Mouse (Mus musculus) cerebellum, postnatal 36 days (tissue): ENCODE measurements around the gene Fam222a.

Source experiments
- DNase-seq, 2 experiments: peaks; one replicate each; pipeline ENCODE4 v3.0.0; 2021 to 2022; ENCODE audit warnings: mixed read lengths in 2 of 2

The Fam222a gene

GRCm38 (mm10) chr5:114560965-114561364 lies 6.9 kb upstream of the Fam222a start:
- no peak for DNase-seq

GRCm38 (mm10) chr5:114563994-114564393 lies 3.8 kb upstream of the Fam222a start:
- DNase-seq = no peak

GRCm38 (mm10) chr5:114565305-114565704 lies 2.5 kb upstream of the Fam222a start:
- DNase-seq = peak; percentile 65 to 71

GRCm38 (mm10) chr5:114565751-114566150 lies 2.1 kb upstream of the Fam222a start:
- no peak for DNase-seq

- DNase-seq = no peak
These were observed 1.4 kb upstream of the Fam222a start for GRCm38 (mm10) chr5:114566461-114566860.

DNA sequence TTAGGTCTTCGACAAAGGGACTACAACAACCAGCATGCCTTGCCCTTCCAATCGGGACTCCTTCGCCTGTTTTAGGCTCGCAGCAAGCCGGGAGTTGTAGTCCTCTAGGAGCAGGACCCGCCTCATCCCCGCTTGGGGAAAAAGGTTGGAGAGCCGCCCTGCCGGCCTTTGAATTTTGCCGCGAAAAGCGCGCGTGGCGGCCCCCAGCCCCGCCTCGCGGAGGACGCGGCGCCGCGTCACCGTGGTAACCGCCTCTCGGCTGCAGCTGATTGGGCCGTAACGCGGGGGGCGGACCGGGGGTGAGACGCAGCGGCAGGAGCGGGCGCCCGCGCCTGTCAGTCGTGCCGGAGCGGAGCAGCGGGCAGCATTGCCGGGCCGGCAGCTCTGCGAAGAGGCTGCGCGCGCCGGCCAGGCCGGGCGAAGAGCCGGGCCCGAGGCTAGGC lies 720 bp upstream of the Fam222a start:
- peak; percentile 92 to 97 for DNase-seq

DNA sequence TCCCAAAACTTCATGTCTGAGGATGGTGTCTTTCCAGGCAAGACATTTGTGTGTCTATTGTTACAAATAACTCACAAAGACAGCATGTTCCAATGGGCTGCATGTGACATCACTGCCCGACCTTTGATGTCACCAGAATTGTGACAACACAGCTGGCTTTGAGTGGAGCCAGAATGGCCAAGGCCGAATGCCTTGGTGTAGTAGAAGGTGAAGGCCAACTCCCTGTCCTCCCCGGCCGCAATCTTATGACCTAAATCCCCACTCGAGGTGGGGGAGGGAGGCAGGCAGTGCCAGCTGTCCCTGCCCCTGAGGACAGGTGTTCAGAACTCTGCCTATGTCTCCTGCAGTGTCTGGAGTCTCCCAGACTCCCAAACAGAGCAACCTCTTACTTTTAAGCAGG lies 1.0 kb downstream of the Fam222a start:
- no peak for DNase-seq

DNA sequence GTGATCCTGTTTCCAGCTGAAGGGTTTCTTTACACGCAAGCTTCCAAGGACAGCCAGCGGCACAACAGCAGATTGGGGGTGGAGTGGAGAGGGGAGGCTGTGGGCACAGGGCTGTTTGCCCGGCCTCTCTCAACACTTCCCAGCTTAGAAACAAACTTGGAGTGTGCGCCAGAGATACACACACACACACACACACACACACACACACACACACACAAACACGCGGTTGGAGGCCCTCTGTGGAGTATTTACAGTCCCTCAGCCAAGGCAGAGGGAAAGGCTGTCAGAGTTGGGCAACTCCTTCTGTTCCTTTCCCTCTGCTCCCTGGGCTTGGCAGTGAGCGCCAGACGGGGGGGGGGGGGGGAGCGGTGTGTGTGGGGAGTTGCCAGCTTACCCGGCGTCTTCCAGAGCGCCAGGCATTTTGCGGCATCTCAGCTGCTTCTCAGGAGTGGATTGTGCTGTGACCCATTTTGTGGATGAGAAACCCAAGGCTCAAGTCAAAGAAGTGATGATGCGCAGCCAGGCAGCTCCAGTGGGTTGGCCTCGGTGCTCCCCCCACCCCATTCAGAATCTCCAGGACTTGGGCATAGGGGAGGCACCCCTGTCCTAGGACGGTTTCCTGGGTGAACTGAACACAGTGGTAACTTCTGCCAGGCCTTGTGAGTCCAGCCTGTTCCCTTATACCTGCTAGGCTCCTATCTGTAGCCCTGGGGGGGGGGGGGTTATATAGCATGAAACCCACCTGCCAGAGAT lies 2.3 kb downstream of the Fam222a start:
- DNase-seq = peak; percentile 43 to 47

DNA sequence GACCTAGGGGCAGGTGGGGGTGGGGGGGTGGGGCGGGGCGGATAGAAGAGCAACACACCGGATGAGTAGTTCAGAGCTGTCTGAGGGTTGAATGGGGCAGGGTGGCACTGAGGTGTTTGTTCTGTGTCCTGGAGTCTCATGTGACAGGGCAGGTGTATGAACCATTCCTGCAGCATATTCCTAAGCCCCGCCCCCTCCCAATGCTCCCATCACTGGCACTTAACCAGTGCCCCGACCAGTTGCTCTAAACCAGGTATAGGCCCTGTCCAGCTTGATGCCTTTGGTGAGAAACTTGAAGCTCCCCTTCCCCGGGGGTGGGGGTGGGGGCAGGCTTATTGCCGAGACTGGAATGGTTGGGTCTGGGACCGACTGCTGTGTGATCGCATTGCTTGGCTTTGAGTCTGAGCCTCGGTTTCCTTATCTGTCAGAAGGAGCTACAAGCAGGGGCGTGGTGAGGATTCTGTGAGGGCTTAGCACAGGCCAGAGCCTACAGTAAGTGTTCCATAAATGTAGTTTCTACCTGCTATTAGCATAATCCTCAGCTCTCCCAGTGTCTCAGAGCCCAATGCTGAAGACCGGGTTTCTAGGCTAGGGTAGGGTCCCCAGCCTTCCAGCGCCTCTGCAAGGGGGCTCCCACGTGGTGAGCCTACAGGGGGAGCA lies 3.1 kb downstream of the Fam222a start:
- DNase-seq = no peak

GRCm38 (mm10) chr5:114571451-114572030 lies 3.7 kb downstream of the Fam222a start:
- DNase-seq = peak in 1 of 2 experiments; percentile 31

GRCm38 (mm10) chr5:114572997-114573396 lies 5.2 kb downstream of the Fam222a start:
- no peak for DNase-seq

DNA sequence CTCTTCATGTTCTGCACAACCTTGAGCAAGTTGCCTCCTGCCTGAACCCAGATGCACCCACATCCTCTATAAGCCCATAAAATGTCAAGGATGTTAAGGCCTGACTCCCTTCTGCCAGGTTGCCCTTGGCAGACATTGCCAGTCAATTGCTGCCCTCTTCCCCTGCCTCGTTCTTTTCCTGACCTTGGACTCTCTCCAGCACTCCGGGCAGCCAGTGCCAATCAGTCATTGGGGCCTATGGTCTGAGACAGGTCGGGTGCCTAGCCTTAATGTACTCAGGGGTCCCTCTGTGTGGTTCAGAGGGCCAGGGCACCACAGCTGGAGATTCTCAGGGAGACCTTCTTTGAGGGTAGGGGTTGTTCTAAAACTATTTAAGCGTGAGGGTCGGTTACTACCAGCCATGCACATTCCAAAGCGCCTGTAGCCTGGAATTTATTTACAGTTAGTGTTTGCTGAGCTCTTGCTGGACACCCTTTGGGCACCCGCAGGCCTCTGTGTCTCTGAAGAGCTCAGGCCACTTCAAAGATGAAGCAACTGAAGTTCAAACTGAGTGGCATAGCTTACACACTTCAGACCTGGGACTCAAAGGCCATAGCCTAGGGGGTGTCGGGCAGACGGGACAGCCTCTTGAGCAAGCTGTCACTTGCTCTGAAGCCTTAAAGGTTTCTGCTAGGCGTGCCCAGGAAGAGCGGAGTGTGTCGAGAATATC lies 6.3 kb downstream of the Fam222a start:
- no peak for DNase-seq

DNA sequence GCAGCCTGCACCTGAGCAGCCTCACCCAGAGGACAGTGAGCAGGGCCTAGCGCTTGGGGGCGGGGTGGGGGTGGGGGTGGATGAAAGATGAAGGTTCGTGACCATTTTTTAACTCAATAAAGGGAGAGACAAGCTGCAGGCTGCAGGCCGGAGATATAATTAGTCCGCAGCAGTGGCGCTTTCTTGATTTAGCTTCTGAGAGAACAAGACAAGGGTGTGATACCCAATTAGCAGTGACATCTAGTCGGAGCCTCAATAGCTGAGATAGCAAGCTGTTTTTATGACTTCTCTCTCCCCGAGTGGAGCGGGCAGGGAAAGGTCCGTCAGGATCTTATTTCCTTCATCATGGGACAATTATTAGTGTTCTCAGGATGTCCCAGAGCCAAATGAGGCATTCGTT lies 7.2 kb downstream of the Fam222a start:
- DNase-seq = no peak

GRCm38 (mm10) chr5:114575530-114575929 lies 7.7 kb downstream of the Fam222a start:
- DNase-seq = peak; percentile 52 to 58

GRCm38 (mm10) chr5:114575986-114576605 lies 8.3 kb downstream of the Fam222a start:
- no peak for DNase-seq

GRCm38 (mm10) chr5:114578361-114578760 lies 10.5 kb downstream of the Fam222a start:
- no peak for DNase-seq

DNA sequence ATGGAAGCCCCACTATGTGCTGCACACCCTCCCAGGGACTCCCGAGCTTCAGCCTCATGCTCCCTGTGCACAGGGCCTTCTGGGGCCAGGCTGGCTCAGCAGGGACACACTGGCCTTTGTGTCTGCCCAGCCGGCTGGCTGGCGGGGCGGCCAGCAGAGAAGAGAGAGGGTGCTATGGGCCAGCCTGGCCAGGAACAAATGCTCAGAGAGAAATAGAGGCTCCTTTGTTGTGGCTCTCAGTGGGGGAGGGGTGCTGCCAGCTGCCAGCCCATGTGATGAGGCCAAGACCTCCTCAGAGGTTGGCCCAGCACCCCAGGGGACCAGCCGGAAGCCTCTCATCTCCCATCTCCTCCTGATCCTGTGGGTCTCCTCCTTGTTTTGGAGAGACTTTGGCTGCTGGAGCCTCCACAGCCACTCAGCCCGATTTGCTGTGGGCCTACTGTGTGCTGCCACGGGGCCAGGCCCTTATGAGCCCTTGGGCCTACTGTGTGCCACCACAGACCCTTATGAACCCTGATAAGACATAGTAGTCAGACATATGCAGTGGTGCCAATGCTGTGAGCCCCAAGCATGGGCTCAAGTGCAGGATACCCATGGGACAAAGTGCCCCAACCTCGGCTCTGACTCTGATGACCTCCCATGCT lies 12.0 kb downstream of the Fam222a start:
- no peak for DNase-seq

GRCm38 (mm10) chr5:114581486-114581885 lies 13.7 kb downstream of the Fam222a start:
- no peak for DNase-seq

- DNase-seq = no peak
These were observed 15.2 kb downstream of the Fam222a start for GRCm38 (mm10) chr5:114583046-114583445.

DNA sequence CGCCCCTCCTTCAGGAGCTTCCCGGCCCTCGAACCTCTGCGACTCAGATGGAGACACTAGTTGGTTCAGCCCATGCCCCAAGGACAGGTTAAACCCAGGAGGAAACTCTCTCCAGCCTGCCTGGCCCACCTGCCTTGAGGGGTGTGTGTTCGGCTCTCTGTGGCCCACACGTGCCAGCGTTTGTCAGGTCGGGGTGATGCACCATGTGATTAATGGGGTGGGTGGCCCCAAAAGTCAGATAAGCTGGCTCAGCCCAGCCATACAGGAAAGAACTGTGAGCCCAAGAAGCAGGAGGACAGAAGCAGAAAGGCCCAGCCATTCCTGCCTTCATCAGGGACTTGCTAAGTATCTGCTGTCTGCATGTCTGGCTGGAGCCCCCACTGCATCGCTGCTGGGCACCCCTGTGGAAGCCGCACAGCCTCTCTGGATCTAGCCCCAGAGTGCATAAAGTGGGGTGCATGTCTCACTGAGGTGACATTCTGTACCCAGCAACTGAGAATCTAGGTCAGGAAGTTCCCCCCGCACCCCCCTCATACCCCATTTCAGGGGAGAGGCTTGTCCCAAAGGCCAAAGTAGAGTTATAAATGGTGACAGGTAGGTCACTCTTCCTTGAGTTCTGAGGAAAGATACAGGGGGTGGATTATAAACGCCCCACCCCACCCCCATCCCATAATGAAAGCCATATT lies 15.8 kb downstream of the Fam222a start:
- DNase-seq = no peak

GRCm38 (mm10) chr5:114584293-114585104 lies 16.7 kb downstream of the Fam222a start:
- DNase-seq = no peak
